In the genomic region with DNA sequence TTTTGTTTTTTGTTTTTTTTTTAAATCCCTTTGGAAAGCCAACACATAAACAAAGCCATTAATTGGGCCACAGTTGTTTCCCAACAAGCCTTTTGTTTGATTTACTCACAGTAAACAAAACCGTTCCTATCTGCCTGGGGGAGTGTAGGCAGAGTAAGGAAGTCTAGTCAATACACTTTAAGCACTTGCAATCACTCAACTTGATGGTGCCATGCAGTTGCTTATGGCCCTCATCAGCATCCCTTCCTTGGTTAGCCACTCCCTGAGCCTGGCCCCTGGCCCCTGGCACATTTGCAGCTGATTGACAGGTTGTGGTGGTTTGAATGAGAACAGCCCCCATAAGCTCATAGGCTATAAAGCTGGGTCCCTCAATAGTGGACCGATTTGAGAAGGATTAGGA, we compare ENCODE assay signal across 27 mouse cellular contexts.
"Had no signal": no experiment of that assay in that cellular context is flagged by ENCODE, and none has a peak within 500 bp of the region (broad histone marks: within the 10 kb centered on the region; RNA-seq: fewer than 3 reads in every experiment).

No protein-coding gene starts in this region.

- H3K36me3 ChIP-seq: heart, embryonic 10.5 days; heart, embryonic 12.5 days; hindbrain, embryonic 12.5 days; intestine, embryonic 15.5 days; limb, embryonic 12.5 days had no signal

- DNase-seq: gastrocnemius, adult 2 months; gastrocnemius, postnatal 10 days; gastrocnemius, postnatal 25 days; heart, adult 18-20 months; heart, postnatal 10 days; heart, postnatal 4 days; kidney, adult 18-20 months; kidney, adult 8-10 months; kidney, postnatal 10 days; kidney, postnatal 25 days; kidney, postnatal 4 days; liver; liver, embryonic 13.5 days had no signal

- H3K27me3 ChIP-seq: heart, embryonic 12.5 days; hindbrain, embryonic 12.5 days; intestine, embryonic 15.5 days; liver, embryonic 13.5 days had no signal

- H3K4me2 ChIP-seq: heart, embryonic 12.5 days; hindbrain, embryonic 12.5 days; hindbrain, embryonic 14.5 days; intestine, embryonic 15.5 days; limb, embryonic 12.5 days; liver, embryonic 11.5 days; liver, embryonic 13.5 days had no signal

- H3K9me3 ChIP-seq: heart, embryonic 10.5 days; hindbrain, embryonic 12.5 days; intestine, embryonic 15.5 days; limb, embryonic 10.5 days had no signal

- H3K9ac ChIP-seq: heart, embryonic 12.5 days; hindbrain, embryonic 12.5 days; hindbrain, embryonic 14.5 days; intestine, embryonic 15.5 days; limb, embryonic 12.5 days; liver, embryonic 13.5 days had no signal

- ATAC-seq: hindbrain, embryonic 16.5 days; inflammation-experienced regulatory T-cells, adult 6 months; intestine, embryonic 15.5 days; intestine, postnatal 0 days had no signal

- H3K27ac ChIP-seq: gastrocnemius, adult 2 months; heart, embryonic 10.5 days; hindbrain, embryonic 10.5 days; hindbrain, embryonic 12.5 days; intestine, embryonic 15.5 days; layer of hippocampus, adult 2 months; left cerebral cortex, adult 2 months; limb, embryonic 10.5 days; limb, embryonic 12.5 days; liver, embryonic 13.5 days had no signal

- H3K4me1 ChIP-seq: heart, embryonic 10.5 days; heart, embryonic 12.5 days; hindbrain, embryonic 10.5 days; intestine, embryonic 15.5 days; limb, embryonic 10.5 days; limb, embryonic 12.5 days; liver, embryonic 13.5 days had no signal

- H3K4me3 ChIP-seq: gastrocnemius, adult 2 months; heart, embryonic 10.5 days; heart, embryonic 12.5 days; hindbrain, embryonic 10.5 days; hindbrain, embryonic 12.5 days; intestine, embryonic 15.5 days; layer of hippocampus, adult 2 months; left cerebral cortex, adult 2 months; limb, embryonic 10.5 days; limb, embryonic 12.5 days; liver, embryonic 13.5 days had no signal
